Mouse (Mus musculus): ENCODE results near the gene Mog.

DNA sequence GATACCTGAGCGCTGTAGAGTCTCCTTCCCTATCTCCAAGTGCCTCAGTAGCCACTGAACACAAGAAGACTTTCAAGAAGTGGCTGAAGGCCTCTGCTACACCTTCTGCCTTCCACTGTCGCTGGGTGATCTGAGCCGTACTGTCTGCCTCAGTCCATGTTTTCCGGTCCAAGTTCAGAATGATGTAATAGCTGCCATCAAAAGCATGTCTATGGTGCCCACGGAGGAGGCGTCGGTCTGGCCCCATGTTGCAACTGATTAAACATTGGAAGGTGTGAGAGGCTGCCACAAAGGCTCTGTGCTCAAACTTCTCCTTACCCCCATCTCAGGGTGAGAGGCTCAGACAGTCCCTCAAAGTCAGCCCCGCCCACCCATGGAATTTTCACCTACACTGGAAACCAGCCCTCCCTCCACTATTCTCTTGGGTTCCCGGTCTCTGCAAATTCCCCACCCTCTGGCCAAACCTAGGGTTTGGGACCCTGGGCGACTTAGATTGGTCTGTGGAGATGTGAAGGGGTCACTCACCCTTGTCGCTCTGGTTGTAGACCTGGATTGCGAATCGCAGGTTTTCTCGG, 52.8 kb downstream of the Mog start:
- TF ChIP-seq POLR2A (IDR thresholded peaks at IDR 0.05; ENCODE audit: insufficient read depth, low read depth, low read length) (no peak), CTCF (IDR thresholded peaks at IDR 0.05) (no peak)
